Mouse (Mus musculus): Measurements from ENCODE around the gene Fam228b. TPM values are rescaled to one million over a fixed set of nuclear protein-coding genes. Genes with fewer than 3 reads are reported as not detected.
"Not testable (repeated sequence)": the region's sequence is repeated elsewhere in the genome, so short reads cannot be mapped to it uniquely, and the experiment has no call there.

Fam228b gene
- 1.5 and 2.6 TPM in 2 replicates for polyA plus RNA-seq (2012; rRNA removed)

- peak; percentile 96 for DNase-seq (ENCODE audit: low spot score)
Observed at GRCm38 (mm10) chr12:4768492-4769332, at the start of gene Fam228b, which contains the start of gene Pfn4. Fam228b (minus strand) TSS chr12:4769267. Pfn4 (plus strand) TSS chr12:4769022.

GRCm38 (mm10) chr12:4817361-4818101, 48.5 kb upstream of the Fam228b start, which contains the start of gene Sf3b6:
Sf3b6 (plus strand) TSS chr12:4817544.
- DNase-seq (ENCODE audit: low spot score): peak; percentile 93

GRCm38 (mm10) chr12:4816680-4817360, 47.8 kb upstream of the Fam228b start:
- DNase-seq (ENCODE audit: low spot score): no peak

- no peak for DNase-seq (ENCODE audit: low spot score)
Observed at GRCm38 (mm10) chr12:4813636-4814035, 44.6 kb upstream of the Fam228b start.

GRCm38 (mm10) chr12:4811705-4812104, 42.6 kb upstream of the Fam228b start:
- no peak for DNase-seq (ENCODE audit: low spot score)

GRCm38 (mm10) chr12:4811036-4811435, 42.0 kb upstream of the Fam228b start:
- DNase-seq (ENCODE audit: low spot score): no peak

- not testable (repeated sequence) for DNase-seq (ENCODE audit: low spot score)
Observed at GRCm38 (mm10) chr12:4797471-4797870, 28.4 kb upstream of the Fam228b start.

GRCm38 (mm10) chr12:4793718-4794117, 24.7 kb upstream of the Fam228b start:
- DNase-seq (ENCODE audit: low spot score): no peak

- not testable (repeated sequence) for DNase-seq (ENCODE audit: low spot score)
Observed at GRCm38 (mm10) chr12:4788128-4788527, 19.1 kb upstream of the Fam228b start.

- no peak for DNase-seq (ENCODE audit: low spot score)
Observed at GRCm38 (mm10) chr12:4784466-4784865, 15.4 kb upstream of the Fam228b start.

- no peak for DNase-seq (ENCODE audit: low spot score)
Observed at GRCm38 (mm10) chr12:4783598-4783997, 14.5 kb upstream of the Fam228b start.

- DNase-seq (ENCODE audit: low spot score): not testable (repeated sequence)
Observed at GRCm38 (mm10) chr12:4781725-4782404, 12.8 kb upstream of the Fam228b start.

GRCm38 (mm10) chr12:4781270-4781669, 12.2 kb upstream of the Fam228b start:
- no peak for DNase-seq (ENCODE audit: low spot score)

- no peak for DNase-seq (ENCODE audit: low spot score)
Observed at GRCm38 (mm10) chr12:4780245-4780644, 11.2 kb upstream of the Fam228b start.

GRCm38 (mm10) chr12:4777734-4778133, 8.7 kb upstream of the Fam228b start:
- no peak for DNase-seq (ENCODE audit: low spot score)

GRCm38 (mm10) chr12:4775588-4775949, 6.5 kb upstream of the Fam228b start:
- DNase-seq (ENCODE audit: low spot score): no peak

- no peak for DNase-seq (ENCODE audit: low spot score)
Observed at GRCm38 (mm10) chr12:4774895-4775587, 6.0 kb upstream of the Fam228b start.

- DNase-seq (ENCODE audit: low spot score): no peak
Observed at GRCm38 (mm10) chr12:4769333-4769723, 261 bp upstream of the Fam228b start.

GRCm38 (mm10) chr12:4757060-4757459, 12.0 kb downstream of the Fam228b start:
- DNase-seq (ENCODE audit: low spot score): no peak

GRCm38 (mm10) chr12:4754451-4754850, 14.6 kb downstream of the Fam228b start:
- DNase-seq (ENCODE audit: low spot score): not testable (repeated sequence)

GRCm38 (mm10) chr12:4744486-4744885, 24.6 kb downstream of the Fam228b start:
- DNase-seq (ENCODE audit: low spot score): no peak

All from urinary bladder, adult 2 months (tissue).